Mouse (Mus musculus) gastrocnemius, adult 2 months (tissue): ENCODE data around the gene Jmjd1c. TPM values are rescaled to one million over a fixed set of nuclear protein-coding genes. Genes with fewer than 3 reads are reported as not detected.

Source experiments
- DNase-seq: peaks from one replicate; pipeline ENCODE4 v3.0.0; 2022
- H3K27ac ChIP-seq: fragments of 200-600 bp; 2 replicates; pipeline ENCODE4 v1.8.1; 2022; ENCODE audit warnings: mild to moderate bottlenecking
- H3K4me3 ChIP-seq: fragments of 200-600 bp; 2 replicates; pipeline ENCODE4 v1.8.1; 2022; ENCODE audit warnings: mild to moderate bottlenecking, moderate library complexity
- CTCF ChIP-seq: fragments of 200-600 bp; IDR thresholded peaks from 2 replicates; pipeline ENCODE4 v1.8.1; 2022; ENCODE audit warnings: antibody characterized with exemption, mild to moderate bottlenecking, moderate library complexity
- intact Hi-C: fragments of 180-260 bp; cut with DNase I; formaldehyde crosslinking; loops from one replicate; pipeline ENCODE4 v1.15.1; 2025
- total RNA-seq, 2 experiments: library from RNA; stranded (reverse); gene quantifications; 2 replicates each; pipeline ENCODE4 v1.2.3; 2021

Jmjd1c gene
- total RNA-seq, 2 experiments from 2014 or later, result 23.7 to 26.6 TPM

GRCm38 (mm10) chr10:67216872-67217271 lies 120.9 kb downstream of the Jmjd1c start:
- no peak for DNase-seq

DNA sequence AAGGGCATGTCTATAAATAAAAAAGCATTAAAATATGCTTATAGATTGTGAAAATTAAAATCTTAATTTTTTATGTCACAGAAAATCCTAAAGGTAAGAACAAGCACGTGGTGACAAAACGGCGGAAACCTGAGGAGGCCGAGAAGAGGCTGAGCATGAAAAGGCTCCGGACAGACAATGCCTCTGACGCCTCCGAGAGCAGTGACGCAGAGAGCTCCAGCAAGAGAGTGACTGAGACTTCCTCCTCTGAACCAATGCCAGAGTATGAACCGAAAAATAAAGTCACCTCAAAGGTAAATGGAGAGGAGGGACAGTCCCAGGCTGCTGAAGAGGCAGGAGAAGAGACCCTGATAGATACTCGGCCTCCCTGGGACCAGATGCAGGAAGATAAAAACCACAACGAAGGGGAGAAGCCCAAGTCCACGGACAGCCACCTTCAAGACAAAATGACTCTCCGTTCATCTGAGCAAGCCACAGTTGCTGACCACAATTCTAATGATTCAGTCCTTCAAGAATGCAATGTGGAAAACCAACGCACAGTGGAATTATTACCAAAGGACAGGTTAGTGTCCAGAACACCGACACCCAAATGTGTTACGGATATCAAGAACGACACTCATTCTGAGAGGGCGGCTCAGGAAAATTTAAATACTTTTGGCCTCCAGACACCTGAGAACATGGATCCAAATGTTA lies 123.1 kb downstream of the Jmjd1c start:
- no peak overlapping the region for H3K4me3 ChIP-seq
- DNase-seq, result no peak
- no peak overlapping the region for H3K27ac ChIP-seq
- intact Hi-C loops, result no loop called here
- no peak for TF ChIP-seq CTCF

More at GRCm38 (mm10) chr10:67216872-67217271, 120.9 kb downstream of the Jmjd1c start:
- Histone ChIP-seq H3K4me3 (no peak overlapping the region), H3K27ac (no peak overlapping the region)
- TF ChIP-seq CTCF, result peak; percentile 56
- intact Hi-C loops, result loop anchor here (2.0 kb wide), 1 partner anchor 308 kb away; no protein-coding TSS in a partner anchor

DNA sequence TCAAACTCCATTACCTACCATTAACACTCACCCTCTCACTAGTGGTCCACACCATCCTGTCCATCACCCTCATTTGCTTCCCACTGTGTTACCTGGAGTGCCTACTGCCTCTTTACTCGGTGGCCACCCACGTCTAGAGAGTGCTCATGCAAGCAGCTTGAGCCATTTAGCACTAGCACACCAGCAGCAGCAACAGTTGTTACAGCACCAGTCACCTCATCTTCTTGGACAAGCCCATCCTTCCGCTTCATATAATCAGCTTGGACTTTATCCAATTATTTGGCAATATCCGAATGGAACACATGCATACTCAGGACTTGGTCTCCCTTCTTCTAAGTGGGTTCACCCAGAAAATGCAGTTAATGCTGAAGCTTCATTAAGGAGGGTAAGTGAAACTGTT lies 124.3 kb downstream of the Jmjd1c start:
- no peak overlapping the region for H3K4me3 ChIP-seq
- H3K27ac ChIP-seq, result no peak overlapping the region
- DNase-seq, result no peak
- intact Hi-C loops, result no loop called here
- TF ChIP-seq CTCF, result no peak

- DNase-seq, result no peak
- TF ChIP-seq CTCF, result no peak
- intact Hi-C loops, result no loop called here
- H3K27ac ChIP-seq, result no peak overlapping the region
- no peak overlapping the region for H3K4me3 ChIP-seq
Observed at GRCm38 (mm10) chr10:67221284-67221683, 125.4 kb downstream of the Jmjd1c start.

GRCm38 (mm10) chr10:67223942-67224341 lies 128.0 kb downstream of the Jmjd1c start:
- H3K4me3 ChIP-seq, result no peak overlapping the region
- no peak for DNase-seq
- no peak overlapping the region for H3K27ac ChIP-seq
- TF ChIP-seq CTCF, result no peak
- intact Hi-C loops, result no loop called here

DNA sequence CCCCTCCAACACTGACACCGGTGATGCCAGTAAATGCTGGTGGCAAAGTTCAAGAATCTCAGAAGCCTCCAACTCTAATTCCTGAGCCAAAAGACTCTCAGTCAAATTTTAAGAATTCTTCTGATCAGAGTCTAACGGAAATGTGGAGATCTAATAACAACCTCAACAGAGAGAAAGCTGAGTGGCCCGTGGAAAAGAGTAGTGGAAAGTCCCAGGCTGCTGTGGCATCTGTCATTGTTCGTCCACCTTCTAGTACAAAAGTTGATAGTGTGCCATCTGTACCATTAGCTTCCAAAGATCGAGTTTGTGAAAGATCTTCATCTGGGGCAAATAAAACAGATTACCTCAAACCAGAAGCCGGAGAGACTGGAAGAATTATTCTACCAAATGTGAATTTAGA lies 129.6 kb downstream of the Jmjd1c start:
- TF ChIP-seq CTCF, result no peak
- no peak for DNase-seq
- H3K27ac ChIP-seq, result peak overlapping the region; percentile 75
- H3K4me3 ChIP-seq, result peak overlapping the region; percentile 62
- intact Hi-C loops, result loop anchor here (5.0 kb wide), 1 partner anchor 57 kb away; no protein-coding TSS in a partner anchor

DNA sequence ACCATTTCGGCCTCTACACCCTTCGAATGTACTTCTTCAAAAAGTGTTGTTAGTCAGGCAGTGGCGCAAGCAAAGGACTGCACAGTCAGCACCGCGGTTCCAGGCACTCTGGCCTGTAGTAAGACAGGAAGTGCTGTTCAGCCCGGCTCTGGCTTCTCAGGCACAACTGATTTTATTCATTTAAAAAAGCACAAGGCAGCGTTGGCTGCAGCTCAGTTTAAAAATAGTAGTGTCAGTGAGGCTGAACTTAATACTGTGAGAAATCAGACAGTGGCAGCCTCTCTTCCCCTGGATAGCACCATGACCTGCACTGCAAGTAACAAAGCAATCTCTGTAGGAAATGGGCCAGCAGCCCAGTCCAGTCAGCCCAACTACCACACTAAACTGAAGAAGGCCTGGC lies 130.2 kb downstream of the Jmjd1c start:
- Histone ChIP-seq H3K4me3 (peak overlapping the region; percentile 62), H3K27ac (peak overlapping the region; percentile 75)
- intact Hi-C loops, result loop anchor here (5.0 kb wide), 1 partner anchor 56 kb away; no protein-coding TSS in a partner anchor
- DNase-seq, result peak; percentile 77
- TF ChIP-seq CTCF, result no peak

- H3K27ac ChIP-seq, result peak overlapping the region; percentile 75
- intact Hi-C loops, result loop anchor here (5.0 kb wide), 1 partner anchor 56 kb away; no protein-coding TSS in a partner anchor
- peak; percentile 23 for DNase-seq
- TF ChIP-seq CTCF, result no peak
- H3K4me3 ChIP-seq, result peak overlapping the region; percentile 62
Observed at GRCm38 (mm10) chr10:67226543-67226942, 130.6 kb downstream of the Jmjd1c start.

DNA sequence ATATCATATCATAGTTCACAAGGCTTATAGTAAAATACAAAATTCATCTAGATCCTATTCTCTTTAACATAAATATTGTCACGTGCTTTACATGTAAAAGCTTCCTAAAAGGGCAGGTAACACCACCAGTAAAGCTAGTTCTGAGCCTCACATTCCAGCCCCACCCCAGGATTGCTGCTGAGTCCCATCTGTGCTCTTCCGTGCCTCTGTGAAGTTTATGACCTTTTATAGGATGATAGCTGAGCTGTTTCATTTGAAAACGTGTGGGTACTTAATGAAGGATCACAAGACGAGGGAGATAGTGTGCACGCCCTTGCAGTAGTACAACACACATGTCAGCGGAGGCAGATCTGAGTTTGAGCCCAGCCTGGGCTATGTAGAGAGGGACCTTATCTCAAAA lies 134.5 kb downstream of the Jmjd1c start:
- no peak for DNase-seq

DNA sequence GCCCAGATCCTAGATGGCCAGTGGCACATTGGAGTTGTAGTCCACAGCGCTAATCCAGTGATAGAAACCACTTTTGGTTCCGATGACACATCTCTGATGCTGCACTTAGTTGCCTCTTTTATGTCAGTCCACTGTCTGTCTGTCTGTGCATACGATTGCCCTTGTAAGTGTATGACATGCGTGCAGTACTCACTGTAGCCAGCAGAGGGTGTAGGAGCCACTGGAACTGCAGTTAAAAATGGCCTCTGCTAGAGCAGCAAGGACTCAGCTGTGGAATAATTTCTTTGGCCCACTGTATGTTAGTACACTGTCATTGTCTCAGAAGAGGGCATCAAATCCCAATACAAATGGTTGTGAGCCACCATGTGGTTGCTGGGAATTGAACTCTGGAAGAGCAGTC lies 151.2 kb downstream of the Jmjd1c start:
- intact Hi-C loops, result no loop called here
- DNase-seq, result peak; percentile 29
- Histone ChIP-seq H3K4me3 (no peak overlapping the region), H3K27ac (no peak overlapping the region)
- TF ChIP-seq CTCF, result peak; percentile 64

More for the DNA sequence above, 134.5 kb downstream of the Jmjd1c start:
- no peak overlapping the region for H3K4me3 ChIP-seq
- intact Hi-C loops, result no loop called here
- no peak overlapping the region for H3K27ac ChIP-seq
- TF ChIP-seq CTCF, result no peak

DNA sequence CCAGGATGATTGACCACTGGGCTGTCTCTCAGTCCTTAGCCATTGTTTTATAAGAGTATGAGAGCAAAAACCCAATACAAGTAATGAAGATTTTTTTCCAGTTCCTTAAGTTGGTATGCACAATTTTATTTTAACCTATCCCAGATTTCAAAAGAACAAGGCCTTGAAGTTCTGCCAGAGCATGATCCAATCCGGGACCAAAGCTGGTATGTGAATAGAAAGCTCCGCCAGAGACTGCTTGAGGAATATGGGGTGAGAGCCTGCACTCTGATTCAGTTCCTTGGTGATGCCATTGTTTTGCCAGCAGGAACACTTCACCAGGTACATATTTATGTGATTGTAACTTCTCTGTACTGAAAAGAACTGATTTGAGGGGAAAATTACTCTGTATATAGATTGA lies 153.6 kb downstream of the Jmjd1c start:
- intact Hi-C loops, result no loop called here
- no peak for TF ChIP-seq CTCF
- Histone ChIP-seq H3K27ac (peak overlapping the region; percentile 12; the same call in 1 of the 2 replicates), H3K4me3 (no peak overlapping the region)
- no peak for DNase-seq

- intact Hi-C loops, result no loop called here
- no peak overlapping the region for H3K4me3 ChIP-seq
- H3K27ac ChIP-seq, result no peak overlapping the region
- no peak for DNase-seq
- TF ChIP-seq CTCF, result no peak
Observed at GRCm38 (mm10) chr10:67250846-67251245, 154.9 kb downstream of the Jmjd1c start.

DNA sequence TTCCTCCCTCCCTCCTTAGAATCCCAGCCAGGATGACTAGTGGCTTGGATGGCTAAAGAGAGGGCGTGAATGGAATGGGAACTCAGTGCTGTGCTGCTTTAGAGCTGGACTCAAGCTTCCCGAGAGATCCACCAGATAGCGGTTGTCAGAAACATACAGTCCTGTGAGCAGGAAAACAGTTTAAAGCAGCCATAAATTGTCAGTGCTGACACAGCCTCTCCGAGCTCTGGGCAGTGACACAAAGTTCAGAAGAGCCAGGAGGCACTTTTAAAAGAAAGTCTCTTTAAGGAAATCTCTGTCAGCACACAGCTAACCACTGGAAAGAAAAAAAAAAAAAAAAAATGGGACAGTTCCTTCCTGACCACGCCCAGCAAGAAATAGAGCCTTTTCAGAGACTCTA lies 156.4 kb downstream of the Jmjd1c start:
- intact Hi-C loops, result no loop called here
- H3K27ac ChIP-seq, result peak overlapping the region; percentile 63

DNA sequence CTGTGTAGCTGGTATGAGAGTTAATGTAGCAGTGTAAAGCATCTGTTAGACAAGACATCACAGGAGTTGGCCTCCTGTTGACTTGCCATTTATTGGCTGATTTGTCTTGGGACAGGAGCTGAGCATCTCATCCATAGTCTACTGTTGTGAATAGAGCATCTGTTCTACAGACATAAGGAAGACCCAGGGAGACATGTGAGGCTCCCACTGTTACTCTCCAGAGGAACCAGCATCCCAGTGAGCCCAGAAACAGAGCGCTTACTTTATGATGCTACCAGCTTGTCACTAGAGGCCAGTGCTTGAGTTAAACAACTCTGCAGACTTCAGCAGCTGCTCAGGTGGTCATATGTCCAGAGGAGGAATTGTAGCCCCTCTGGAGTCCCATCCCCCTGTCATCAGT lies 157.2 kb downstream of the Jmjd1c start:
- intact Hi-C loops, result no loop called here
- Histone ChIP-seq H3K27ac (peak overlapping the region; percentile 63), H3K4me3 (no peak overlapping the region)
- no peak for DNase-seq
- TF ChIP-seq CTCF, result no peak

More for the DNA sequence above, 156.4 kb downstream of the Jmjd1c start:
- no peak for TF ChIP-seq CTCF
- H3K4me3 ChIP-seq, result no peak overlapping the region
- DNase-seq, result peak; percentile 36
